Mouse (Mus musculus) forebrain, embryonic 15.5 days (tissue): Measurements from ENCODE around the gene Llgl2. TPM values are rescaled to one million over a fixed set of nuclear protein-coding genes. Genes with fewer than 3 reads are reported as not detected.

ENCODE experiments used
- ATAC-seq: fragments of 200-750 bp; cut with Nextera tagmentation; replicated peaks from 2 replicates; pipeline ENCODE4 v1.8.0; 2017; ENCODE audit warnings: mild to moderate bottlenecking, moderate TSS enrichment, moderate library complexity
- H3K27ac ChIP-seq: fragments of 300-500 bp; sonication (generic); replicated peaks from 2 replicates; pipeline ENCODE4 v1.5.1; 2015; ENCODE audit warnings: mild to moderate bottlenecking, inconsistent platforms
- H3K27me3 ChIP-seq: fragments of 300-500 bp; sonication (generic); 2 replicates; pipeline ENCODE4 v1.6.1; 2015; ENCODE audit warnings: inconsistent platforms
- H3K36me3 ChIP-seq: fragments of 300-500 bp; sonication (generic); 2 replicates; pipeline ENCODE4 v1.6.1; 2015; ENCODE audit warnings: mild to moderate bottlenecking, inconsistent platforms
- H3K4me1 ChIP-seq: fragments of 300-500 bp; sonication (generic); 2 replicates; pipeline ENCODE4 v1.6.1; 2015; ENCODE audit warnings: inconsistent platforms
- H3K4me2 ChIP-seq: fragments of 300-500 bp; sonication (generic); replicated peaks from 2 replicates; pipeline ENCODE4 v1.6.1; 2015; ENCODE audit warnings: mild to moderate bottlenecking, inconsistent platforms
- H3K4me3 ChIP-seq: fragments of 300-500 bp; sonication (generic); 2 replicates; pipeline ENCODE4 v1.5.1; 2015; ENCODE audit warnings: mild to moderate bottlenecking, inconsistent platforms
- H3K9ac ChIP-seq: fragments of 300-500 bp; sonication (generic); replicated peaks from 2 replicates; pipeline ENCODE4 v1.6.1; 2015; ENCODE audit warnings: mild to moderate bottlenecking, inconsistent platforms
- H3K9me3 ChIP-seq: fragments of 300-500 bp; sonication (generic); 2 replicates; pipeline ENCODE4 v1.6.1; 2016; ENCODE audit warnings: inconsistent platforms
- WGBS: fragments of 180-500 bp; shearing (Covaris S2); methylation state at CpG from one replicate; pipeline ENCODE4 v1.1.7; 2015; ENCODE audit warnings: mixed read lengths; 5-methylcytosine and 5-hydroxymethylcytosine counted together
- polyA plus RNA-seq: library from polyadenylated mRNA; unstranded; fragments of >200 nt; fragmentation: Nextera tagmentation; extraction: Ambion mirVana; gene quantifications from 2 replicates; pipeline ENCODE4 v1.2.1, GENCODE M21; 2015

The Llgl2 gene
- polyA plus RNA-seq, 1 experiment from 2014 or later, result 1.0 TPM

DNA sequence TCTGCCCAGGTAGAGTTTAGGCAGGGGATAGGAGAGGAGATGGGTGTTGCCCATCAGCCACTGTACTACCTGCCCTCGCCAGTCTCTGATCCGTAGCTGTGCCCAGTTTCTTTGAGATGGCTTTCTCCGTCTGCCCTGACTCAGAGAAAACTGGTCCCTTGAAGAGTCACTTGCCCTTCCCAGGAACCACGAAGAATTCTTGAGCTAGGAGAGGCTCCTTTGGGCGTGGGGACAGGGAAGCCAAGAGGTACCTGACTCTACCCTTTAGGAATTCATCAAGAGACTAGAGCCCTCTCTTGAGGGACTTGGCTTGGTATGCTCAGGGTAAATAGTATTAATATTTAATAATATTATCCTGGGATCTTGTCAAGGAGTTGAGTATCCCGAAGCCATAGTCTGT lies 3.8 kb downstream of the Llgl2 start:
- Histone ChIP-seq H3K36me3 (no peaks in the 10 kb centered on the region), H3K27me3 (peaks cover 43% of the 10 kb centered on the region), H3K9me3 (no peaks in the 10 kb centered on the region), H3K27ac (no peak overlapping the region), H3K4me2 (no peak overlapping the region), H3K9ac (no peak overlapping the region), H3K4me1 (peaks cover 13% of the 10 kb centered on the region), H3K4me3 (no peak overlapping the region)
- 82% methylated on average over 6 of the region's 6 CpGs for WGBS
- ATAC-seq, result no peak

DNA sequence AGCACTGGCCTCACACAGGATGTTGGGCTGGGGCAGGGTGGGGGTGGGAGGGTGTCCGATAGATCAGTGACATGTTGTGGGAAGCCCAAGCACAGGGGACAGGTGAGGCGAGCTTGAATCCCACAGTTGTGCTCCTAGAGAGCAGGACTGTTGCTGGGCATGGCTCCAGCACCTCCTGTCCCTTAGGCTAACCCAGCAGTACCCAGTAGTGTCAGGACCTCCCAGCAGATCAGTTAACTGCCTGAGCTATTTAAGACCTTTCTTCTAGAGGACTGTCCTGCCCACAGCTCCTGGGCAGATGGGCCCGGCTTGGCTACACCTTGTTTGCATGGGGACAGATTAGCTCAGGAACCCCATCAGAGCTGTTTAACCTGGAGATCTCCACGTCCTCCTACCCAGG lies 5.2 kb downstream of the Llgl2 start:
- Histone ChIP-seq H3K27me3 (peaks cover 42% of the 10 kb centered on the region), H3K4me2 (no peak overlapping the region), H3K9ac (no peak overlapping the region), H3K36me3 (no peaks in the 10 kb centered on the region), H3K4me3 (no peak overlapping the region), H3K27ac (no peak overlapping the region), H3K9me3 (no peaks in the 10 kb centered on the region), H3K4me1 (peaks cover 7% of the 10 kb centered on the region)
- WGBS, result 68% methylated on average over 4 of the region's 4 CpGs
- no peak for ATAC-seq

DNA sequence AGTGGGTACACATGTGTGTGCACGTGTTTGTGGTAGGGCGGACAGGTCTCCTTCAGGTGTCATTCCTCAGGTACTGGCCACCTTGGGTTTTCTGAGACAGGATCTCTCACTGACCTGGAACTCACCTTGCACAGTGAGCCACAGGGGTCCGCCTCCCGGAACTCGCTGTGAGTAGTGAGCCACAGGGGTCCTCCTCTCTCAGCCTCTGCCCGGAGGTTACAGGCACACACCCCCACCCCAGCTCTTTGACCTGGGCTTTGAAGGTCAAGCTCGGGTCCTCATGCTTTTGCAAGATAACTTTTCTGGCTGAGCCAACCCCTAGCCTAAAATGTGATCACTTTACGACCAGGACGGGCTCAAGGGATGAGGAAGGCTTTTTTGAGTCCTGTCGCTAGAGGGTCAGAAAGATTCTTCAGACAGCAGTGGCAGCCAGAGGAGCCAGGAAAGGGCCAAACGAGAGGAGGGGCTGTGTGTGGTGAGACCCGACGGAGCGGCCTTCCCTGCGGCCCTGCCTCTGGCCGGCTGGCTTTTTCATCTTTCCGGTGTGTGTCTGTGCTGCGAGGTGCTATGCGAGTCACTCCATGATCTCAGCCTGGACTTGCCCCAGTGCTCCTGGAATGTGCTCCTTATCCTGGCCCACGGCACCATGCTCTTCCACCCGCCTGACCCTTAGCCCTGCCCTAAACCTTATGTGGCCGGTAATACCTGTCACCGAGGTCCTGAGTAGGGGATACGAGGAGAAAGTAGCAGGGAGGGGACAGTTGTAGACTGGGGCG lies 6.9 kb downstream of the Llgl2 start:
- WGBS, result 24% methylated on average over 25 of the region's 25 CpGs
- Histone ChIP-seq H3K4me2 (no peak overlapping the region), H3K36me3 (no peaks in the 10 kb centered on the region), H3K27ac (no peak overlapping the region), H3K4me3 (no peak overlapping the region), H3K9me3 (no peaks in the 10 kb centered on the region), H3K27me3 (peaks cover 25% of the 10 kb centered on the region), H3K4me1 (no peaks in the 10 kb centered on the region), H3K9ac (no peak overlapping the region)
- no peak for ATAC-seq

DNA sequence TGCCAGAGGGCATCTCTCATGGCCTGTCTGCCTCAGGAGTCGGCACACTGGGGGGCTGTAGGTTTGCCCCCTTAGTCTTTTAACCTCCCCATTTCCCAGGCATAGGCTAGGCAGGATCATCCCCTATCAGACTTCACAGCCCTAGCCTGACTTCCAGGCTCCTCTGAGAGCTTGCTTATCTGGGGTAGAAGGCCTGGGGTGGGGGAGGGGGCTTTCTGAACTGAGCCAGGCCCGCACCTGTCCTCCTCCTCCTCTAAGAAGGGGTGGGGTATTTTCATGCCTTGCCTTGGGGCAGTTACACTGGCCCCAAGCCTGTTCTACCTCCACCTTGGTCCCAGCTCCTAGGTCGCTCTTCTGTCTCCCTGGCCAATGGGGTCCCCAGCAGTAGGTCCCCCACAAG lies 7.7 kb downstream of the Llgl2 start:
- Histone ChIP-seq H3K27me3 (peaks cover 17% of the 10 kb centered on the region; the same call in 1 of the 2 replicates), H3K4me3 (no peak overlapping the region)

DNA sequence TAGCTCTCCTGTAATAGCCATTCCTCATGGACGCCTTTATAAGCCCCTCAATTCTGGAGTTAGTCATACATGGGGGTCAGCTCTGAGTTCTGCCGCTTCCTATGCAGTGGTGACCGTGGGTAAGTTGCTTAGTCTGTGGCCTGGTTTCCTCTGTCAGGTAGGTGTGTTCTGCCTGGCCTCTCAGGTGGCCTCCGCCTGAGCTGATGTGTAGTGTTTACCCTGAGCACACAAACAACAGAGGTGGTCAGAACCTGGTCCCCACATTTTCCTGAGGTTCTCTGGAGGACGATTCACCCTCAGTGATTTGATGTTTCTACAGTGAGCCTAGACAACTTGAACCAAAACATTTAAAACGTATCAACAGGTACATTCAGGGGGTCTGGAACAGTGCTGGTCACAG lies 8.2 kb downstream of the Llgl2 start:
- Histone ChIP-seq H3K4me2 (no peak overlapping the region), H3K27me3 (peaks cover 15% of the 10 kb centered on the region; the same call in 1 of the 2 replicates), H3K36me3 (no peaks in the 10 kb centered on the region), H3K4me1 (no peaks in the 10 kb centered on the region), H3K9ac (no peak overlapping the region), H3K9me3 (no peaks in the 10 kb centered on the region), H3K27ac (no peak overlapping the region), H3K4me3 (no peak overlapping the region)
- ATAC-seq, result no peak
- WGBS, result 76% methylated on average over 6 of the region's 6 CpGs

More for the DNA sequence above, 7.7 kb downstream of the Llgl2 start:
- no peaks in the 10 kb centered on the region for H3K4me1 ChIP-seq
- no peaks in the 10 kb centered on the region for H3K9me3 ChIP-seq
- no peaks in the 10 kb centered on the region for H3K36me3 ChIP-seq
- no peak for ATAC-seq
- no peak overlapping the region for H3K4me2 ChIP-seq
- no peak overlapping the region for H3K9ac ChIP-seq
- WGBS, result 61% methylated on average over 3 of the region's 3 CpGs
- no peak overlapping the region for H3K27ac ChIP-seq

DNA sequence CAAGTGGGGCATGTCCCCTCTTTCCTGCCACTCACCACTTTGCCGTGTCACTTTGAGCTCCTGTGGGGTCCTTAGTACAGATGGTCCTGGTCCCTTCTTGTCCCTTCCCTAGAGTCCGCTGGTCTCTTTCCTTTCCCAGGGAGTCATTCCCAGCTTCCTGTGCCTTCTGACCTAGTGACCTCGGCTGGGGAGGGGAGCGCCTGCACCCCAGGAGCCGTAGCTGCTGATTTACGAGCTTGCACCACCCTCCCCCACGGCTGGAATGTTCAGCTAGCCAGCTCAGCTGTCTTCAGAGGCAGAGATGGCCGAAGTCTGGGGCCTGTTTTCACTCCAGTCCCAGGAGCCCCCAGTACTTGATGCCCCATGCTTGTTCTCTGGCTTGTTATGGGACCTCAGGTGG lies 8.7 kb downstream of the Llgl2 start:
- H3K4me3 ChIP-seq, result no peak overlapping the region
- no peak overlapping the region for H3K4me2 ChIP-seq
- peaks cover 12% of the 10 kb centered on the region; the same call in 1 of the 2 replicates for H3K27me3 ChIP-seq
- no peaks in the 10 kb centered on the region for H3K4me1 ChIP-seq
- no peaks in the 10 kb centered on the region for H3K9me3 ChIP-seq
- no peaks in the 10 kb centered on the region for H3K36me3 ChIP-seq
- no peak for ATAC-seq
- H3K9ac ChIP-seq, result no peak overlapping the region
- no peak overlapping the region for H3K27ac ChIP-seq
- WGBS, result 24% methylated on average over 8 of the region's 8 CpGs

DNA sequence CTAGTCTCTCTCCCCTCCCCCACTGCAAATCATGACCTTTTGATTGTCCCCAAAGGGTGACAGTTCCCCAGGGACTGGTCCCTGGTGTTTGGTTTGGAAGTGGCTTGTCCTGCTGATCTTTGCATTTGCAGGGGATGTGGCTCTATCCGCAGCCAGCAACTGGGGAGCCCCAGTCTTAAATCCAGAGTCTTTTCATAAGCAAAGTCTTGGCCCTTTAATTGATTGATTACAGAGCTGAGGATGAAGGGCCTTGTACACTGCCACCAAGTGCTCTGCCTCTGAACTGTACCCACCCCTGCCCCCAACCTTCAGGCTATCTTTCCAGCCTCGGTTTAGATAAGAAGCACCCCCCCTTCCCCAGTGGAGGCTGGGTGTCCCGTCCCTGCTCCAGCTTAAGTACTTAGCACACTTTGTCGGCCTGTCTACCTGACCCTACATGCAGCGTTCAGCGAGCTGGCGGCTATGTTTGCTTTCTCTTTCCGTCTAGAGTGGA lies 9.2 kb downstream of the Llgl2 start:
- H3K4me2 ChIP-seq, result no peak overlapping the region
- WGBS, result 28% methylated on average over 8 of the region's 8 CpGs
- no peak overlapping the region for H3K4me3 ChIP-seq
- H3K36me3 ChIP-seq, result no peaks in the 10 kb centered on the region
- H3K27me3 ChIP-seq, result peaks cover 12% of the 10 kb centered on the region; the same call in 1 of the 2 replicates
- ATAC-seq, result no peak
- no peak overlapping the region for H3K27ac ChIP-seq
- H3K9ac ChIP-seq, result no peak overlapping the region
- no peaks in the 10 kb centered on the region for H3K4me1 ChIP-seq
- no peaks in the 10 kb centered on the region for H3K9me3 ChIP-seq

DNA sequence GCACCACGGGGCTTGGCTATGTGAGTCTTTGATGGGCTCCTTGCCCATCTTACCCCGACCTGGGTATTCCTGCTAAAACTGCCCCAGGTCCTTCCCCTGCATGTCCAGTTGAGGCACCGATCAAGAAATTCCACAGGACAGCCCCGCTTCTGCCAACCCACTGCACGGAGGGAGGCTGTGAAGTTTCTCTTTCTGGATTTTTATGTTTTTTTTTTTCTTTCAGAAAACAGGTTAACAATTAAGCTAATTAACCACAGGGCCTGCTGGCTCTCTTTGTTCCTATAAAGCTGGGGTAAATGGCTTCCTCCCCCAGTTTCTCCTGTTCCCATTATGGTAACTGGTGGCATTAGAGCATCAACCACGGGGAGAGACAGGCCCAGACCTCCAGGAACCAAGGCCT lies 10.2 kb downstream of the Llgl2 start:
- H3K4me2 ChIP-seq, result no peak overlapping the region
- no peak overlapping the region for H3K4me3 ChIP-seq
- no peaks in the 10 kb centered on the region for H3K4me1 ChIP-seq
- no peaks in the 10 kb centered on the region for H3K36me3 ChIP-seq
- H3K9ac ChIP-seq, result no peak overlapping the region
- no peak overlapping the region for H3K27ac ChIP-seq
- WGBS, result 38% methylated on average over 6 of the region's 6 CpGs
- no peak for ATAC-seq
- H3K9me3 ChIP-seq, result no peaks in the 10 kb centered on the region
- H3K27me3 ChIP-seq, result peaks cover 12% of the 10 kb centered on the region; the same call in 1 of the 2 replicates

DNA sequence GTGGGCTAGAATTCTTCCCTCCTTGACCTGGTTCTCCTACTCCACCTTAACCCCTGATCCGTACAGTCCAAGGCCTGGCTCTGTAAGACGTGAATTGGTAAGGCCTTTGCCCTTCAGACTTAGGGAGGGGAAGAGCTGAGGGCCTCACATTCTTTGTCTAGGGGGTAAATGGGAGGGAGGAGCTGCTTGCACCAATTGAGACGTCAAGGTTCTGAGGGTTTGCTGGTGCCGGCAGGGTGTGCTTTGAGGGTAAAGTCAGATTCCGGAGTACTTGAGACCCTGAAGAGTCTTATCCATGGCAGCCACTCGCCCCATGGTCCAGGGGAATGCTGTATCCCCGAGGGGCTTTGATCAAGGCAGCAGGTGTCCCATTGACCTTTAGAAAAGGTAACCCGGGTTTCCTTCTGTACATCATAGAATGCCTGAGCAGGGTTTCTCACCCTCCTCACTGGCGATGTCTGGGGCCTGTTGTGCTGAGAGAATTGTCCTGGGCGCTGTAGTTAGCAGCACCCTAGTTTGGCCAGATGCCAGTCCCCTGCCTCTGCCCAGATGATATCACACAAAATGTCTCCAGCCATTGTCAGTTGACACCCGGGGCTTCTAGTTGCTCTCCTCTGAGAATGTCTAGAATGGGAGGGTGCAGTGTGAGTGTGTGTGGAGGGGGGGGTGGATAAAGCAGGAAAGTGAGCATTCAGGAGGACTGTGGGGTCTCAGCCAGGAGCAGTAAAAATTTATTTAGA lies 13.0 kb downstream of the Llgl2 start:
- no peak overlapping the region for H3K4me3 ChIP-seq
- H3K27me3 ChIP-seq, result 0 out of 2 replicates have a peak, but pooled peaks cover 3% of the 10 kb centered on the region
- no peak for ATAC-seq
- no peak overlapping the region for H3K4me2 ChIP-seq
- H3K4me1 ChIP-seq, result no peaks in the 10 kb centered on the region
- H3K36me3 ChIP-seq, result no peaks in the 10 kb centered on the region
- H3K27ac ChIP-seq, result no peak overlapping the region
- no peak overlapping the region for H3K9ac ChIP-seq
- 36% methylated on average over 11 of the region's 11 CpGs for WGBS
- H3K9me3 ChIP-seq, result no peaks in the 10 kb centered on the region

DNA sequence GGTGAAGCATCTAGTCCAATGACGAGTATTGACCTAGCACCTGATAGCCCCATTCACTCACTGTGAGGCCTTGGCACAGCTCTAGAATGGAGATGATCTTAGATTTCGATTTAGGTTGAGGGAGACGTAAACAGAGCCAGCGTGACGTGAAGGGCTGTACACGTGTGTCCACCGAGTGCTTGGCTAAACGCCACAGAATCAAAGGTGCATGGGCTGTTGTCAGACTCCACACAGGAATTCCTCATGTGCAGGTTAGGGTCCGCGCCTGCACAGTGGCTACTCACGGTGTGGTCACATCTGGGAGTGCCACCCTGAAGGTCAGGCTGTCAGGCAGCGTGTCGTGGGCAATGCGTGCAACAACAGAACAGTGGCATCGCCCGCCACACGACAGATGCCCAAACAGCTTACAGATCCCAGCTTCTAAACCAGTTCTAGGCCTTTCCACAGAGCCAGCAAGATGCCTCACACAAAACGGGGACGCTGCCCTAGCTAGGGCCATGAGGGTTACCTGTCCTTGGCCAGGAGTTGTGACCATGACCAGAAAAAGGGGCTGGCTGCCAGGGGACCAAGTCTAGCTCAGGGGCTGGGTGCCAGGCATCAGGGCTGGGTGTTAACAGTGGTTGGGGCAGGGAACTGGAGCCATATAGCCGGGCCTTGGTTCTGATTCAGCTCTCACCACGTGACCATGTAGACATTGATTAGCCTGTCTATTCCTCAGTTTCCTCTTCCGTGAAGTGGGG lies 13.9 kb downstream of the Llgl2 start:
- no peak overlapping the region for H3K27ac ChIP-seq
- no peak for ATAC-seq
- no peak overlapping the region for H3K4me3 ChIP-seq
- no peak overlapping the region for H3K9ac ChIP-seq
- no peaks in the 10 kb centered on the region for H3K36me3 ChIP-seq
- no peak overlapping the region for H3K4me2 ChIP-seq
- H3K27me3 ChIP-seq, result no peaks in the 10 kb centered on the region
- H3K4me1 ChIP-seq, result no peaks in the 10 kb centered on the region
- 94% methylated on average over 22 of the region's 22 CpGs for WGBS
- no peaks in the 10 kb centered on the region for H3K9me3 ChIP-seq

DNA sequence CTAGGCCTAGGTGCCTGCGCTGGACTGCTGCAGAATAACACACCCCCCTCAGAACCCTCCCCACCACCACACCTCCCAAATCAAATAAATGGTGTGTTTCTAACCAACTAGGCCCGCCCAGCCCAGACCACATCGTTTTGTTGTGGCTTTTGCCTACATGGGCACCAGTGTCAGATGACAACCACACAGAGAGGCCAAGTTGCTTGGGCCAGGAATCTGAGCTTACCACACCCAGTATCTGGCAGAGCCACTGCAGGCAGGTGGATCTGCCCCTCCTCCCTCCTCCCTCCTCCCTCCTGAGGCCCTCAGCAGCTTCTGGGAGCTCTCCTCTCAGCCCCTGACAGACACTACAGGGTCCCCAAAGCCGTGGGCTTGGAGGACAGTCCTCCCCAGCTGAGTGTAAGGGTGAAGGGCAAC lies 15.1 kb downstream of the Llgl2 start:
- no peak for ATAC-seq
- WGBS, result 61% methylated on average over 3 of the region's 4 CpGs
- H3K36me3 ChIP-seq, result no peaks in the 10 kb centered on the region
- H3K4me1 ChIP-seq, result no peaks in the 10 kb centered on the region
- H3K4me2 ChIP-seq, result no peak overlapping the region
- no peaks in the 10 kb centered on the region for H3K27me3 ChIP-seq
- no peak overlapping the region for H3K9ac ChIP-seq
- no peak overlapping the region for H3K4me3 ChIP-seq
- no peak overlapping the region for H3K27ac ChIP-seq
- H3K9me3 ChIP-seq, result no peaks in the 10 kb centered on the region

DNA sequence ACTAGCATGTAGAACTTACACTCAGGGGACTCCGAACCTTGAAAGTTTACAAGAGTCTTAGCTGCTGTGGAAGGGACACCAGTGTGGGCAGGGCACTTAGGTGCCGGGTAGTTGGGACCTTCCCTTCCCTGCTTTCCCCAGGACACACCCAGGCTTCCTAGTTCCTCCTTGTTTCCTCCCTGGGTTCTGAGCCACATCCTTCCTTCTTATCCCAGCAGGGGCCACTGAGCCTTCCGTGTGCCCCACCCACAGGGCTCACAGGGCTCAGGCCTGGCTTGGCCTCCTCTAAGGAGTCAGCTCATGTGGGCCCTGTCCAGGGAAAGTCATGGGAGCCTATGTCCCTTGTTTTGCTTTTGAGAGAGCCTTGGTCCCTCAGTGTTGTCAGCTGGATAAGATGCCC lies 15.9 kb downstream of the Llgl2 start:
- H3K36me3 ChIP-seq, result no peaks in the 10 kb centered on the region
- no peaks in the 10 kb centered on the region for H3K9me3 ChIP-seq
- no peak for ATAC-seq
- H3K4me3 ChIP-seq, result no peak overlapping the region
- no peaks in the 10 kb centered on the region for H3K4me1 ChIP-seq
- H3K27me3 ChIP-seq, result no peaks in the 10 kb centered on the region
- no peak overlapping the region for H3K9ac ChIP-seq
- H3K27ac ChIP-seq, result no peak overlapping the region
- no peak overlapping the region for H3K4me2 ChIP-seq
- 60% methylated on average over 3 of the region's 3 CpGs for WGBS
